Mouse (Mus musculus): ENCODE results near the gene Mllt10. TPM values are rescaled to one million over a fixed set of nuclear protein-coding genes. Genes with fewer than 3 reads are reported as not detected.

The Mllt10 gene
- polyA plus RNA-seq, 1 experiment from 2014 or later: 40.8 TPM

GRCm38 (mm10) chr2:18206811-18207210 lies 151.8 kb downstream of the Mllt10 start:
- H3K27me3 ChIP-seq (ENCODE audit: control insufficient read depth, insufficient read depth, low read length): no peaks in the 10 kb centered on the region
- H3K4me3 ChIP-seq (ENCODE audit: low read depth, low read length): no peak overlapping the region
- no peaks in the 10 kb centered on the region for H3K4me1 ChIP-seq (ENCODE audit: control insufficient read depth, insufficient read depth, low read length)
- H3K27ac ChIP-seq (replicated peaks; ENCODE audit: low read depth, low read length): no peak overlapping the region
- peaks cover 10% of the 10 kb centered on the region for H3K36me3 ChIP-seq (replicated peaks; ENCODE audit: control insufficient read depth, insufficient read depth, low read depth, low read length)
- no peaks in the 10 kb centered on the region for H3K9me3 ChIP-seq (replicated peaks; ENCODE audit: control insufficient read depth, low read length)
- ATAC-seq (replicated peaks; ENCODE audit: insufficient number of reproducible peaks, low FRiP score, low TSS enrichment, low read depth) (no peak), DNase-seq (ENCODE audit: low spot score) (no peak)
- no peak overlapping the region for H3K9ac ChIP-seq (replicated peaks; ENCODE audit: low read length)
- 92% methylated on average over 10 of the region's 10 CpGs for WGBS
- H3K4me2 ChIP-seq (ENCODE audit: low read depth, low read length): no peak overlapping the region

GRCm38 (mm10) chr2:18208578-18208977 lies 153.5 kb downstream of the Mllt10 start:
- H3K9ac ChIP-seq (replicated peaks; ENCODE audit: low read length): no peak overlapping the region
- H3K4me2 ChIP-seq (ENCODE audit: low read depth, low read length): no peak overlapping the region
- H3K27ac ChIP-seq (replicated peaks; ENCODE audit: low read depth, low read length): no peak overlapping the region
- H3K27me3 ChIP-seq (ENCODE audit: control insufficient read depth, insufficient read depth, low read length): no peaks in the 10 kb centered on the region
- H3K36me3 ChIP-seq (replicated peaks; ENCODE audit: control insufficient read depth, insufficient read depth, low read depth, low read length): peaks cover 10% of the 10 kb centered on the region
- no peaks in the 10 kb centered on the region for H3K9me3 ChIP-seq (replicated peaks; ENCODE audit: control insufficient read depth, low read length)
- no peak overlapping the region for H3K4me3 ChIP-seq (ENCODE audit: low read depth, low read length)
- no peak for ATAC-seq (replicated peaks; ENCODE audit: insufficient number of reproducible peaks, low FRiP score, low TSS enrichment, low read depth)
- WGBS: 77% methylated on average over 6 of the region's 6 CpGs
- H3K4me1 ChIP-seq (ENCODE audit: control insufficient read depth, insufficient read depth, low read length): no peaks in the 10 kb centered on the region
- no peak for DNase-seq (ENCODE audit: low spot score)

DNA sequence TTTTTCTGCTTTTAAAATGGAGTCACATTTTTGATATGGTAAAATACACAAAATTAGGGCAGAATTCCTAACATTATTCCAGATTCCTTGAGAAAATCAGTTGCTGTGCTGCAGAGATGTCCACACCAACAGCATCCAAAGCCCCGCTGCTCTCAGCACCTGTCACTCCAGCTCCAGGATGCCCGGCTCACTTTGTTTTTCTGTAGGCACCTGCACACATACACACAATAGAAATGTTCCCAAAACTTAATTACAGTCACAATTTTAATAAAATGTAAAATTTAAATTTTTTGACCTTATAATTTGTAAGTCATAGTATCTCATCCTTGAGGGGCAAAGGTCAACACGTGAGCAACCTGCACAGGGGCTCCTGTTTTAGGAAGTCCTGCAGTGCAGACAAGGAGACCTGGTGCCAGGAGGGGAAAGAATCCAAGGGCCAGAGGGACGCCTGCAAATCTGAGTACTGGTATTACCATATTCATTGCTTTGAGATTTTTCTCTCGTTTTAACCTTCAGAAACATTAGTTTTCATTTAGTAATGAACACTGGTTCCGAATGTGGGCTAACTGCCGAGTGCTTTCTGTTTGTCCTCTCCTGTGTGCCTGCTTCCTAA lies 154.3 kb downstream of the Mllt10 start:
- no peaks in the 10 kb centered on the region for H3K9me3 ChIP-seq (replicated peaks; ENCODE audit: control insufficient read depth, low read length)
- H3K4me1 ChIP-seq (ENCODE audit: control insufficient read depth, insufficient read depth, low read length): no peaks in the 10 kb centered on the region
- no peak overlapping the region for H3K27ac ChIP-seq (replicated peaks; ENCODE audit: low read depth, low read length)
- ATAC-seq (replicated peaks; ENCODE audit: insufficient number of reproducible peaks, low FRiP score, low TSS enrichment, low read depth) (no peak), DNase-seq (ENCODE audit: low spot score) (no peak)
- H3K9ac ChIP-seq (replicated peaks; ENCODE audit: low read length): no peak overlapping the region
- no peak overlapping the region for H3K4me3 ChIP-seq (ENCODE audit: low read depth, low read length)
- WGBS: 84% methylated on average over 7 of the region's 7 CpGs
- no peak overlapping the region for H3K4me2 ChIP-seq (ENCODE audit: low read depth, low read length)
- peaks cover 10% of the 10 kb centered on the region for H3K36me3 ChIP-seq (replicated peaks; ENCODE audit: control insufficient read depth, insufficient read depth, low read depth, low read length)
- H3K27me3 ChIP-seq (ENCODE audit: control insufficient read depth, insufficient read depth, low read length): no peaks in the 10 kb centered on the region

DNA sequence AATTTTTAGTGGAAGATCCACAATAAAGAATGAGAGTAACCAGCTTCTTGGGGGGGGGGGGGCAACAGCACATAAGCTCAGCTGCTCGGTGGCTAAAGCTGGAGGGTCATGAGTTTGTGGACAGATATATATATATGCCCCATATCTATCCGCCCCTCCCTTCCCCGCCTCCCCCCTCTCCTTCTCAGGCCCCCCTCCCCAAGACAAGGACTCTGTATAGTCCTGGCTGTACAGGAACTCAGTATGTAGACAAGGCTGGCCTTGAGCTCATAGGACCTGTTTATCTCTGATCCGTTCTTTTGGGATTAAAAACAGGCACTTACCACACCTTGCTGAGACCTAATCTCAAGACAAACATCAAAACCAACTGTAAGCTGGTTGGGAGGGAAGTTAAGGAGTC lies 154.9 kb downstream of the Mllt10 start:
- Histone ChIP-seq H3K4me2 (ENCODE audit: low read depth, low read length) (no peak overlapping the region), H3K36me3 (replicated peaks; ENCODE audit: control insufficient read depth, insufficient read depth, low read depth, low read length) (peaks cover 10% of the 10 kb centered on the region), H3K9ac (replicated peaks; ENCODE audit: low read length) (no peak overlapping the region), H3K9me3 (replicated peaks; ENCODE audit: control insufficient read depth, low read length) (no peaks in the 10 kb centered on the region), H3K27me3 (ENCODE audit: control insufficient read depth, insufficient read depth, low read length) (no peaks in the 10 kb centered on the region), H3K4me3 (ENCODE audit: low read depth, low read length) (no peak overlapping the region), H3K4me1 (ENCODE audit: control insufficient read depth, insufficient read depth, low read length) (no peaks in the 10 kb centered on the region), H3K27ac (replicated peaks; ENCODE audit: low read depth, low read length) (no peak overlapping the region)
- ATAC-seq (replicated peaks; ENCODE audit: insufficient number of reproducible peaks, low FRiP score, low TSS enrichment, low read depth) (no peak), DNase-seq (ENCODE audit: low spot score) (no peak)
- WGBS: 95% methylated on average over 4 of the region's 4 CpGs

DNA sequence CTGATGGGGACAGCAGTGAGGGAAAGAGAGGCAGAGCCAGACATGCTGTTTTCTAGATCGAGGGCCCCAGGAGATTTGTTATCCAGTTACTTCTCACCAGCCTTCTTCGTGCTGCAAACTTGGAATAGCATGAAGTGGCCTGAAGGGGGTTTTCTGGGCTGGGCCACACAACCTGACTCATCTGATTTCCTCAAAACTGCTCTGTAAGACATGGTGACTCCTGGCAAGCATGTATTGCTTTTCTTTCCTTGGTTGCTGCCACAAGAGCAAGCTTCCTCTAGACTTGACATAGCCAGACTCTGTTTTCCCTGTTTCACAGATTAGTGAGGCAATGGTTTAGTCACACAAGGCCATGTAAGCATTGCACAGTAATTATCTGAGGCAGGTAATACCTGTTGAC lies 159.0 kb downstream of the Mllt10 start:
- no peaks in the 10 kb centered on the region for H3K27me3 ChIP-seq (ENCODE audit: control insufficient read depth, insufficient read depth, low read length)
- H3K4me1 ChIP-seq (ENCODE audit: control insufficient read depth, insufficient read depth, low read length): no peaks in the 10 kb centered on the region
- 86% methylated on average over 2 of the region's 2 CpGs for WGBS
- no peak overlapping the region for H3K27ac ChIP-seq (replicated peaks; ENCODE audit: low read depth, low read length)
- peaks cover 4% of the 10 kb centered on the region for H3K36me3 ChIP-seq (replicated peaks; ENCODE audit: control insufficient read depth, insufficient read depth, low read depth, low read length)
- no peak overlapping the region for H3K4me2 ChIP-seq (ENCODE audit: low read depth, low read length)
- no peak for ATAC-seq (replicated peaks; ENCODE audit: insufficient number of reproducible peaks, low FRiP score, low TSS enrichment, low read depth)
- H3K9ac ChIP-seq (replicated peaks; ENCODE audit: low read length): no peak overlapping the region
- no peak for DNase-seq (ENCODE audit: low spot score)
- no peak overlapping the region for H3K4me3 ChIP-seq (ENCODE audit: low read depth, low read length)
- no peaks in the 10 kb centered on the region for H3K9me3 ChIP-seq (replicated peaks; ENCODE audit: control insufficient read depth, low read length)

GRCm38 (mm10) chr2:18217867-18218266 lies 162.8 kb downstream of the Mllt10 start:
- DNase-seq (ENCODE audit: low spot score): no peak
- Histone ChIP-seq H3K27me3 (ENCODE audit: control insufficient read depth, insufficient read depth, low read length) (no peaks in the 10 kb centered on the region), H3K36me3 (replicated peaks; ENCODE audit: control insufficient read depth, insufficient read depth, low read depth, low read length) (peaks cover 4% of the 10 kb centered on the region), H3K27ac (replicated peaks; ENCODE audit: low read depth, low read length) (no peak overlapping the region), H3K9ac (replicated peaks; ENCODE audit: low read length) (no peak overlapping the region), H3K4me1 (ENCODE audit: control insufficient read depth, insufficient read depth, low read length) (no peaks in the 10 kb centered on the region), H3K4me3 (ENCODE audit: low read depth, low read length) (no peak overlapping the region), H3K4me2 (ENCODE audit: low read depth, low read length) (no peak overlapping the region), H3K9me3 (replicated peaks; ENCODE audit: control insufficient read depth, low read length) (no peaks in the 10 kb centered on the region)
- ATAC-seq (replicated peaks; ENCODE audit: insufficient number of reproducible peaks, low FRiP score, low TSS enrichment, low read depth): peak; percentile 46; the same call in 1 of the 2 replicates
- WGBS: 60% methylated on average over 3 of the region's 3 CpGs

- Histone ChIP-seq H3K27me3 (ENCODE audit: control insufficient read depth, insufficient read depth, low read length) (no peaks in the 10 kb centered on the region), H3K9ac (replicated peaks; ENCODE audit: low read length) (no peak overlapping the region), H3K4me2 (ENCODE audit: low read depth, low read length) (no peak overlapping the region), H3K9me3 (replicated peaks; ENCODE audit: control insufficient read depth, low read length) (no peaks in the 10 kb centered on the region), H3K4me3 (ENCODE audit: low read depth, low read length) (no peak overlapping the region), H3K36me3 (replicated peaks; ENCODE audit: control insufficient read depth, insufficient read depth, low read depth, low read length) (peaks cover 4% of the 10 kb centered on the region), H3K4me1 (ENCODE audit: control insufficient read depth, insufficient read depth, low read length) (no peaks in the 10 kb centered on the region), H3K27ac (replicated peaks; ENCODE audit: low read depth, low read length) (no peak overlapping the region)
- ATAC-seq (replicated peaks; ENCODE audit: insufficient number of reproducible peaks, low FRiP score, low TSS enrichment, low read depth) (no peak), DNase-seq (ENCODE audit: low spot score) (no peak)
- 74% methylated on average over 5 of the region's 5 CpGs for WGBS
These were observed 163.5 kb downstream of the Mllt10 start for GRCm38 (mm10) chr2:18218500-18218899.

DNA sequence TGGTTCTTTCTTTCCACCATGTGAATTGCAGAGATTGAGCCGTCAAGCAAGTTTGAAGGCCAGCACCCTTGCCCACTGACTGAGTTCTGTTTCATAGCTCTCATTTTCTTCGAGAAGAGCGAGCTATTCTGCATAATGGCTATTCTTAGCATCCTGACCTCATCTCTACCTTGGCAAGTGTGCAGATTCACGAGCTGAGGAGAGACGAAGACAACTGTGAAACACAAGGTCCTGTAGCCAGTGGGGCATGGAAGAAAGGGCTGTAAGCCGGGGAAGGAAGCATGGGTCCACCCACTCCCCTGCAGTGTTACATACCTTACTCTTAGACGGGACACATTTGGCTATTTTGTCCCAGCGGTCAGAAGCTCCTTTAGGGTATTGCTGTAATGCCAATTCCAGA lies 164.1 kb downstream of the Mllt10 start:
- 79% methylated on average over 8 of the region's 8 CpGs for WGBS
- H3K4me2 ChIP-seq (ENCODE audit: low read depth, low read length): no peak overlapping the region
- peaks cover 4% of the 10 kb centered on the region for H3K36me3 ChIP-seq (replicated peaks; ENCODE audit: control insufficient read depth, insufficient read depth, low read depth, low read length)

More for the DNA sequence above, 164.1 kb downstream of the Mllt10 start:
- Histone ChIP-seq H3K9ac (replicated peaks; ENCODE audit: low read length) (no peak overlapping the region), H3K27ac (replicated peaks; ENCODE audit: low read depth, low read length) (no peak overlapping the region), H3K4me3 (ENCODE audit: low read depth, low read length) (no peak overlapping the region), H3K27me3 (ENCODE audit: control insufficient read depth, insufficient read depth, low read length) (no peaks in the 10 kb centered on the region), H3K4me1 (ENCODE audit: control insufficient read depth, insufficient read depth, low read length) (no peaks in the 10 kb centered on the region), H3K9me3 (replicated peaks; ENCODE audit: control insufficient read depth, low read length) (no peaks in the 10 kb centered on the region)
- no peak for DNase-seq (ENCODE audit: low spot score)
- no peak for ATAC-seq (replicated peaks; ENCODE audit: insufficient number of reproducible peaks, low FRiP score, low TSS enrichment, low read depth)
